Mouse (Mus musculus): ENCODE measurements around the gene Dcun1d3.

DNA sequence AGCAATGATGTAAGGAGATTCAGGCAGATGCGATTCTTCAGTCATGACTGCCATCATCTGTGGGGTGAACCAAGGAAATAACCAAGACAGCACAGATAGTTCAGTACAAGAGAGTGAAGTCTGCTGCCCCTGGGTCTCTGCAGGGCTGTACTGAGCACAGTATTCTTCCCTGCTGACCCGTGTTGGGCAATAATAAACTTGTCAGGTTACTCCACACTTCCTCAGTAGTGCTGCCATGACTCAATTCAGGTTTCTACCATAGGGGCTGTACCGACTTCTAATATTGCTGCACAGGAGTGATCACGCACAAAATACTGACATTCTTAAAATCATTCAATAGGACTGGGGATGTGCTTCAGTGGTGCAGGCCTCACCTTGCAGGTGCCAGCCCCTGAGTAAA is 16.9 kb downstream of the Dcun1d3 start:
- no peak for TF ChIP-seq POLR2A (IDR thresholded peaks at IDR 0.05; ENCODE audit: insufficient read depth, low read length)
- TF ChIP-seq CTCF (IDR thresholded peaks at IDR 0.05; ENCODE audit: low read depth, low read length), result no peak
- no peak for TF ChIP-seq EP300 (IDR thresholded peaks at IDR 0.05; ENCODE audit: insufficient read depth, low read depth, low read length)

All from ES-Bruce4 (cell line).